Mouse (Mus musculus): ENCODE measurements around the gene Ldlrad3.

The Ldlrad3 gene

GRCm38 (mm10) chr2:102116521-102117401 is 69.4 kb downstream of the Ldlrad3 start:
- peak; percentile 39 for DNase-seq (ENCODE audit: low spot score)

- DNase-seq (ENCODE audit: low spot score): no peak
Measured at GRCm38 (mm10) chr2:102113801-102114200, 72.4 kb downstream of the Ldlrad3 start.

GRCm38 (mm10) chr2:102113323-102113722 is 72.9 kb downstream of the Ldlrad3 start:
- DNase-seq (ENCODE audit: low spot score): no peak

- no peak for DNase-seq (ENCODE audit: low spot score)
Measured at GRCm38 (mm10) chr2:102111906-102112499, 74.2 kb downstream of the Ldlrad3 start.

GRCm38 (mm10) chr2:102110306-102110705 is 75.9 kb downstream of the Ldlrad3 start:
- no peak for DNase-seq (ENCODE audit: low spot score)

- DNase-seq (ENCODE audit: low spot score): peak; percentile 44
Measured at GRCm38 (mm10) chr2:102107280-102107679, 78.9 kb downstream of the Ldlrad3 start.

GRCm38 (mm10) chr2:102106728-102107127 is 79.5 kb downstream of the Ldlrad3 start:
- no peak for DNase-seq (ENCODE audit: low spot score)

GRCm38 (mm10) chr2:102105454-102105853 is 80.7 kb downstream of the Ldlrad3 start:
- DNase-seq (ENCODE audit: low spot score): no peak

GRCm38 (mm10) chr2:102103955-102104354 is 82.2 kb downstream of the Ldlrad3 start:
- DNase-seq (ENCODE audit: low spot score): no peak

GRCm38 (mm10) chr2:102100490-102100889 is 85.7 kb downstream of the Ldlrad3 start:
- DNase-seq (ENCODE audit: low spot score): no peak

- no peak for DNase-seq (ENCODE audit: low spot score)
Measured at GRCm38 (mm10) chr2:102099702-102100450, 86.3 kb downstream of the Ldlrad3 start.

- no peak for DNase-seq (ENCODE audit: low spot score)
Measured at GRCm38 (mm10) chr2:102099261-102099660, 86.9 kb downstream of the Ldlrad3 start.

GRCm38 (mm10) chr2:102094773-102095172 is 91.4 kb downstream of the Ldlrad3 start:
- no peak for DNase-seq (ENCODE audit: low spot score)

GRCm38 (mm10) chr2:102094281-102094680 is 91.9 kb downstream of the Ldlrad3 start:
- DNase-seq (ENCODE audit: low spot score): no peak

GRCm38 (mm10) chr2:102092579-102092978 is 93.6 kb downstream of the Ldlrad3 start:
- no peak for DNase-seq (ENCODE audit: low spot score)

- DNase-seq (ENCODE audit: low spot score): peak; percentile 84
Measured at GRCm38 (mm10) chr2:102091516-102092350, 94.5 kb downstream of the Ldlrad3 start.

- DNase-seq (ENCODE audit: low spot score): no peak
Measured at GRCm38 (mm10) chr2:102087787-102088186, 98.4 kb downstream of the Ldlrad3 start.

GRCm38 (mm10) chr2:102086583-102086982 is 99.6 kb downstream of the Ldlrad3 start:
- no peak for DNase-seq (ENCODE audit: low spot score)

GRCm38 (mm10) chr2:102082782-102083181 is 103.4 kb downstream of the Ldlrad3 start:
- DNase-seq (ENCODE audit: low spot score): no peak

- DNase-seq (ENCODE audit: low spot score): peak; percentile 75
Measured at GRCm38 (mm10) chr2:102077554-102077953, 108.6 kb downstream of the Ldlrad3 start.

GRCm38 (mm10) chr2:102076237-102076636 is 109.9 kb downstream of the Ldlrad3 start:
- no peak for DNase-seq (ENCODE audit: low spot score)

Measured in adipocyte (in vitro differentiated cells).